Mouse (Mus musculus) liver (tissue): ENCODE measurements around the gene Gm45717.

Source experiments
- DNase-seq: peaks from one replicate; pipeline ENCODE4 v3.0.0-alpha.2; 2020; ENCODE audit warnings: mixed read lengths

Gm45717 gene

DNA sequence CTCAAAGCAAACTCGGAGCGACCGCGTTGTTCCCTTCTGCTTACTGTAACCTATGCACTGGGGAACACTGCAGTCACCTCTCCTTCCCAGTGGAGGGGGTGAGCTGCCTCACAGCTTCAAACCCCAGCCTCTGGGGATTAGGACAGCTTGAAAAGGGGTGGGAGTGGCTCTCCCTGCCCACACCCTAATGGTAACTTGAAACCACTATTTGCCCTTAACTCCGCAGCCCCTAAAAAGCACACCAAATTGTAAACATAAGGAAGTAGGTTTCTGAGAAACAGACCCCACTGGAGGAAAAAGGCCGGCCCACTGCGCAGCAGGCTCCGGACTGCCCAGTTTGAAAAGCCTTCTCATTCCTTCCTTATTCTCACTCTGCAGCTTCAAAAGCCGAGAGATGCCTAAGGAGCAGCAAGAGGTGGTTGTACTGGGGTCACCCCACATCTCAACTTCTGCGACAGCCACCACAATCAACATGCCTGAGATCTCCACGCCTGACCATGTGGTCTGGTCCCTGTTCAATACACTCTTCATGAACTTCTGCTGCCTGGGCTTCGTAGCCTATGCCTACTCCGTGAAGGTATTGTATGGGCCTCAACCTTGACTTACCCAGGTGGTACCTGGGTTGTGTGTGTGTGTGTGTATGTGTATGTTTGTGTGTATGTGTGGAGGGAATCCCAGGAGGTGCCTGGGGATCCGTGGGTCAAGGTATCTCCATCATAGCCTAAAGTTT, 12.3 kb upstream of the Gm45717 start:
- no peak for DNase-seq

DNA sequence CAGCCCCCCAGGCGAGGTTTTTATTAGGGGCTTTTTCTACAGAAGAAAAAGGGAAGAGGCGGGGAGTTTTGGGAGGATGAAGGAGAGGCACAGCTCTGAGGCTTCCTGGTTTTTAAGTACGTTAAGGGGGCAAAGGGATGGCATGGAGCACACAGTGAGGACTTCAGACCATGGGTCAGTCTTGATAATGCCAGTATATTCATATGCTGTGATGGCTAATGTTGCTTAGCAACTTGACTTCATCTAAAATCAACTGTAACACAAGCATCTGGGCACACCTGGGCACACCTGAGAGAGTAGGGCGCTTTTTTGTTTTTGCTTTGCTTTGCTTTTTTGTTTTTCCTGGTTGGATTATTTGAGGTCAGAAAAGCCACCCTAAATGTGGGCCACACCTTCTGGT, 11.2 kb upstream of the Gm45717 start, which contains the start of gene Ifitm1:
TSS of gene Ifitm1 (plus strand) at position 301 of the 400 bp plus-strand sequence.
- DNase-seq = no peak

DNA sequence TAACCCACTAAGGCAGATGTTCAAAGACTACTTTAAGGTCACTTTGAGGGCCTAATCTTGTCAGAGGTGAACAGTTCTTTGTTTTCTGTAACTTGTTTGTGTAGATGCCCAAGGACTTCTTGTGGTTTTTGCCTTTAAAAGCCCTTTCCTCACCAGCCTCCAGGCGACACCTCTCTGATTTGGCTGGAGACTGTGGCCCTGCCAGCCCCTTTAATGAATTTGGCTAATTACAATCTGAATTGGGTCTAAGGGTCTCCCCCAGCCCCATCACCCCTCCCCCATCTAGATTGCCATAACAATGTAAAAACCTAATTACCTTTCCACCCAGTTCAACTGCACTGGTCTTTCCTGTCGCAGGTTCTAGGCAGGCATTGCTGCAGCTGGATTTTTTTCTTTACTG, 7.0 kb upstream of the Gm45717 start:
- DNase-seq = no peak

DNA sequence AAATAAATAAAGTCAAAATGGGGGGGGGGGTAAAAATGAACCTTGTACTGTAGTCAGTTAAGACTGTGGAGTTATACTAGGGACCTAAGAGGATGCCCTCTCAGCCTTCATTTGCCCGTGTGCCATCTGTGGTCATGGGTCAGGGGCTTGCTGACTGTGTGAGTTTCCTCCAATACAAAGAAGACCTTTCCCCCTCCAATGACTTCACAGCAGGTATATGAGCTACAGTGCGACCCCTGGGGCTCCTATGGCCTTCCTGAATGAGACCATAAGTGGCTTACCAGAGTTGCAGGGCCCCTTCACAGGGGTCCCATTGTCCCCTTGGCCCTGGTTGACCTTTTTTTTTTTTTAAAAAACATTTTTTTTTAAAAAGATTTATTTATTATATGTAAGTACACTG, 5.7 kb upstream of the Gm45717 start:
- no peak for DNase-seq

- DNase-seq = no peak
These were observed 4.3 kb upstream of the Gm45717 start for GRCm38 (mm10) chr7:140960026-140960425.

- DNase-seq = peak; percentile 39
These were observed 3.6 kb upstream of the Gm45717 start for GRCm38 (mm10) chr7:140959181-140959901.

GRCm38 (mm10) chr7:140956556-140956869, 776 bp upstream of the Gm45717 start:
- DNase-seq = no peak

DNA sequence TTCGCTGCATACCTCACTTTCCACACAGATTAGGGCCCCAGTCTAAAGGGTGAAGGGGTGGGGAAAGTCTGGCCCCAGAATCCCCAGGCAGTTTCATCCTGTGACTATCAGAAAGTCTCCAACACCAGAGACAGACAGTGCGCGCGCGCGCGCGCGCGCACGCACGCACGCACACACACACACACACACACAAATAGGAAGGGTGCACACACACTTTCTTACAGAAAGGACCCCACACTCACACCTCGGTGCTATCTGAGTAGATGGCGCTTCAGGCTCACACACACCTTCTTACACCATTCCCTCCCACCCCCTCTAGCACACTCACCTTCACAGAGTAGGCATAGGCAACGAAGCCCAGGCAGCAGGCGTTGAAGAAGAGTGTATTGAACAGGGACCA, 395 bp downstream of the Gm45717 start:
- peak; percentile 29 for DNase-seq

DNA sequence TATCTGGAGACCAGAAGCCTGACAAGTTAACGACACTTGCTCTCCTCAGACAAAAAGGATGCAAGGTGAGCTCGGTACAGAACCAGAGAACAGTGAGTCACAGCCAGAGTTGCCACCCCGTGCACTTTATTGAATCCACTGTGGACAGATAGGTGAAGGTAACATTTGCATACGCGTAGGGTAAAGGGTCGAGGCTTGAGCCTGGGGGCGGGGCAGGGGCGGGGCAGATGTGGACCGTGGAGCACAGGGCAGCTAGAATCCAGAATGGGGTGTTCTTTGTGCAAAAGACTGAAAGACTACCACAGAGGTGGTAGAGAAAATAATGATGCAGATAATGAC, 1.0 kb downstream of the Gm45717 start:
- DNase-seq = peak; percentile 59

GRCm38 (mm10) chr7:140953800-140954732, 1.7 kb downstream of the Gm45717 start:
- DNase-seq = no peak

- DNase-seq = no peak
These were observed 2.6 kb downstream of the Gm45717 start for GRCm38 (mm10) chr7:140953133-140953532.

GRCm38 (mm10) chr7:140952441-140952840, 3.3 kb downstream of the Gm45717 start:
- no peak for DNase-seq

DNA sequence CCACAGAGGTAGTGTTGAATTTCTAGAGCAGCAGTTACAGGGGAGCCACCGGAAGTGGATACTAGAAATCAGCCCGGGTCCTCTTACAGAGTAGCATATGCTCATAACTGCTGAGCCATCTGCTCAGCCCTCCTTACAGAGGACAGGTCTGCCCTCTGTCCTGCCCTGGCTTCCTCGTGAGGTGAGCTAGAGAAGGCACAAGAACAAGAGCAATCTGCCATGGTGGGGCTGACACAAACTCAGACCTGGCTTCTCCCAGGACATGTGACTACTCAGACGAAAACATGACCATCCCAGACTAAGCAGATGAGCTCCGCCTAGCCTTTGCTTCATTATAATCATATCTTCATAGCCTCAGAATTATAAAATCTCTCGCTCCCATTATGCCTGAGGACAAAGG, 4.0 kb downstream of the Gm45717 start:
- DNase-seq = no peak

DNA sequence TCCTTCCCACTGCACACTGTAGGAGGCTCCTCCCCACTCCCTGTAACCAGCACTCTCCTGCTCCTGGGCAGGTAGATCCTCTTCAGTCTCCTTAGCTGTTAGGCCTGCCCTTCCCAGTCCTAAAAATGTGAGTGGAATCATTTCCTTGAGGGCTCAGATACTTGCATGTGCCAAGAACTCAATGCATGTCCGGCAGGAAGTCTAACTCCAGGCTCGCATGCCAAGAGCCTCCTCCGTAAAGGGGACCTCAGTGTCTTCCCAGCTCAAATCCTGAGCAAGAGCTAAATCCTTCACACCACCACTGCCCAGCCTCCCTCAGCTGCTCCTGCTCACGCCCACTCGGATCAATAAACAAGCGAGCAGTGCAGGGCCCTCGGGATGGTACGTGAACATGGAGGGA, 4.7 kb downstream of the Gm45717 start:
- no peak for DNase-seq

DNA sequence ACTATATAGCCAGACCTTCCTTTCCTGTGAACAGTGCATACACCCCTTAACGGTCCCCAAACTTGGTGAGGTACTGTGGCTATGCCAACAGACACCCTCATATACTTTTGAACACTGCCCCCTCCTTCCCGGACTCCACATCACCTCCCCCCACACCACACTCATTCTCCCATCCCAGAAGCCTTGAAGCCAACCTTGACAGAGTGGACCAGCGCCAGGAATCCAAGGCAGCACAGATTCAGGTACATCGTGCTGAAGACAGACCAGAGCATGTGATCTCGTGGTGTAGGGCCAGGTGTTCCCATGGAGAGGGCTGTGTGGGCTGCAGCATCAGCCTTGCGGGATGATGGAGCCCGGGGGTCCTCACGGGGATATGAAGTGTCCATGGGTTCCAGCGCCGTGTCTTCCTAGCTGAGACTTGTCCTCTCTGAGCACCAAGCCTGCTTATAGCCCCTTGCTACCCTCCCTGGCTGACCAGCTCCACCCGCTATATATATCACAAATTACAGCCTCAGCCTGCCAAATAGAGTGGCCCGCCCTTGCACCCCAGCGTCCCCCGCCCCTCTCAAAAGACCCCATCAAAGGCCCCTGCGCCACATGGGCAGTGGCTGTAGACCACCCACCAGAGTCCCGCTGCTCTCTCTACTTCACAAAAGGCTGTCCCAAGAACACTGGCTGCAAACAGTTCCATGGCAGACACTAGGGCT, 5.8 kb downstream of the Gm45717 start, which contains the start of gene Ifitm5:
TSS of gene Ifitm5 (minus strand) at position 468 of the 707 bp plus-strand sequence.
- DNase-seq = no peak

GRCm38 (mm10) chr7:140949255-140949654, 6.5 kb downstream of the Gm45717 start:
- DNase-seq = no peak

- no peak for DNase-seq
These were observed 7.6 kb downstream of the Gm45717 start for GRCm38 (mm10) chr7:140948161-140948560.

DNA sequence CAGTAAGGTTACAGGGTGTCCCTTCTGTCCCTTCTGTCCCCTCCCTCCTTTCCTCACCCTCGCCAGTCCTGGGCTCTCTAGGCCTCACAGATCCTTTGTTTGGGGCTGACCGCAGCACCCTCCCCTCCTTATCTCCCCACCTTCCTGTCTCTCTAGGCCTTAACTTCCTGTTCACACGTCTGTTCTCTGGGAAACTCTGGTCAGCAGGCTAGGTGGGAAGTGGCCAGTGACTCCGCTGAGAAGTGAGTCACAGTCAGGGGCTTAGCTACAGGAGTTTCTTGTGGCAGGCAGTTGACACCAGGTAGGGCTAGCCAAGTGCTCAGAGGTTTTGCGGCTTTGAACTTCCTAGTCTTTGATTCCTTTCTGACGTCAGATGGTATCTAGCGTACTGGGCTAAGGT, 8.8 kb downstream of the Gm45717 start:
- no peak for DNase-seq

- no peak for DNase-seq
These were observed 9.4 kb downstream of the Gm45717 start for GRCm38 (mm10) chr7:140946311-140946710.

DNA sequence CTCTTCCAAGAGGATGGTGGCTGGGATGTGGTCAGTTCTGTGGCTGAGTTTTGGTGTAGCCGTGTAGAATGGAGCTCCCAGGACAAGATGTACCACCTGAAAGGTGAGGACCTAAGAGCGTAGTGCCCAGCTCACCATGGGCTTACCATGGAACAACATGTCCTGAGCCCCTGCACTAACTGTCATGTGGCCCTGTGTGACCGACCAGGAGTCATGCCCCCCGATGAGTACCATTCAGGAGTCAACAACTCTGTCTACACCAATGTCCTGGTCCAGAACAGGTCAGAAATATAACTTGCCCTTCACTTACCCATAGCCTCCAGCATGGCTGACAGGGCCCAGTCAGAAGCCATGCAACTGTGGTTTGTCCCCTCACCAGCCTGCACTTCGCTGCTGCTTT, 10.5 kb downstream of the Gm45717 start:
- DNase-seq = no peak

GRCm38 (mm10) chr7:140944236-140944635, 11.5 kb downstream of the Gm45717 start:
- DNase-seq = no peak

DNA sequence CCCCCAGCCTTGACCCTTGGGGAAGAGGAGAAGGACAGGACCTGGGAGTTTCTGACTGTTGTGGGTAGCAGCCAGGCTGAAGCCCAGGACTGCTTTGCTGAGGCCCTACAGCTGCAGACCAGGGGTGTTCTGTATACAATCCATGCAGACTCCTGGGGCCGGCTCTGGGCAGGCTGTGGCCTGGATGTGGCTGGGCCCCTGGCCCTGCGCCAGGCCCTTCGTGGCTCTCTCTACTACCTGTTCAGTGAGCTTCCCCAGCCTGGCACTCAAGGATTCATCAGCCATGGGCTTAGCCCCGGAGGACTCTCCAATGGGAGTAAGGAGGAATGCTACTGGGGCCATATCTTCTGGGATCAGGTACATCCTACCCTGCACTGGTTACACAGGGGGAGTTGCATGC, 12.4 kb downstream of the Gm45717 start:
- DNase-seq = no peak

GRCm38 (mm10) chr7:140942811-140943210, 12.9 kb downstream of the Gm45717 start:
- no peak for DNase-seq
